Mouse (Mus musculus): Measurements from ENCODE around the gene B4galt7. TPM values are rescaled to one million over a fixed set of nuclear protein-coding genes. Genes with fewer than 3 reads are reported as not detected.
"Not testable (repeated sequence)": the region's sequence is repeated elsewhere in the genome, so short reads cannot be mapped to it uniquely, and the experiment has no call there.

Gene B4galt7
- polyA plus RNA-seq, 1 experiment from 2014 or later = 11.3 TPM

DNA sequence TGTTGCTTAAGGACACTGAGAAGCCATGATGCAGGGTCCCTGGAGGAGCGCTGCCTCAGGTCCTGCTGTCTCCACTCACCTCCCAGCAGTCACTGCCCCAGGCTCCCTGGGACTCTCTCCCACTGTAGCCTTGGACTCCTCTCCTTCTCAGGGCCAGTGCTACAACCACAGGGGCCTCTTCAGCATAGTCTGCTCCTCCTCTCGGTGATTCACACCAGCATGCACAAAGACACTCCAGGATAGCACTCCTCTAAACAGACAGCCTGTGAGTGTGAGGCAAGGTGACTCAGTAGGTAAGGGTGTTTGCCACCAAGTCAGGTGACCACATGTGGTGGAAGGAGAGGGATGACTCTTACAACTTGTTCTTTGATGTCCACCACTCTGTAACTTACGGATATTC is 4.9 kb downstream of the B4galt7 start:
- no peak for ATAC-seq
- H3K27ac ChIP-seq = no peak overlapping the region
- no peak overlapping the region for H3K9ac ChIP-seq
- peaks cover 13% of the 10 kb centered on the region for H3K4me1 ChIP-seq
- H3K4me2 ChIP-seq = no peak overlapping the region
- H3K36me3 ChIP-seq = peaks cover 50% of the 10 kb centered on the region
- no peak overlapping the region for H3K4me3 ChIP-seq
- no peaks in the 10 kb centered on the region for H3K27me3 ChIP-seq (replicated peaks)
- no peaks in the 10 kb centered on the region for H3K9me3 ChIP-seq (replicated peaks)
- WGBS (ENCODE audit: insufficient replicate concordance) = 83% methylated on average over 3 of the region's 3 CpGs

DNA sequence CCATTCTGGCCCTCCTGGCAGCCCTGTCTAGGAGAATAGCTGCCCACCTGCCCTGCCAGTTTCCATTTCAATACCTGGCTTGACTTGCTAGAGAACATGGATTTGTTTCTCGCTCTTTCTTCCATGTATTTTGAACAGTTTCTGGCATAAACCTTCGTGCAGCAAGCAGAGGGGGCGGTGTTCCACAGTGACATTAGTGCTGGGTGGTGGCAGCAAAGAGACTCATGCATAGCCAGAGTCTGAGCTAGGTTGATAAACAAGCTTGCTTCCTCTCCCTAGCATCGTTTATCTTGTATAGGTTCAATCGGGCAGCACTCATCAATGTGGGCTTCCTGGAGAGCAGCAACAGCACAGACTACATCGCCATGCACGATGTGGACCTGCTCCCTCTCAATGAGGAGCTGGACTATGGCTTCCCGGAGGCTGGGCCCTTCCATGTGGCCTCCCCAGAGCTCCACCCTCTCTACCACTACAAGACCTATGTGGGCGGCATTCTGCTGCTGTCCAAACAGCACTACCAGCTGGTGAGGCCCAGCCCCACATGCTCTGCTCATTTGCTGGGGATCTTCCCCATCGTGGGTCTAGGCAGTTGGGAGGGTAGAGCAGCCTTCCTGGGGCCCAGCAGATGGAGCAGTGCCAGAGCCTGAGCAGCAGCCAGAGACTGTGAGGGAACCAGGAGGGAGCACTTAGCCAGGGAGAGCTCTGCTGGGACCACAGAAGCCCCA is 7.4 kb downstream of the B4galt7 start:
- no peaks in the 10 kb centered on the region for H3K4me1 ChIP-seq
- H3K27ac ChIP-seq = no peak overlapping the region
- 65% methylated on average over 10 of the region's 10 CpGs for WGBS (ENCODE audit: insufficient replicate concordance)
- H3K4me2 ChIP-seq = no peak overlapping the region
- H3K27me3 ChIP-seq (replicated peaks) = no peaks in the 10 kb centered on the region
- peaks cover 64% of the 10 kb centered on the region for H3K36me3 ChIP-seq
- no peak overlapping the region for H3K9ac ChIP-seq
- no peaks in the 10 kb centered on the region for H3K9me3 ChIP-seq (replicated peaks)
- no peak overlapping the region for H3K4me3 ChIP-seq
- ATAC-seq = no peak

DNA sequence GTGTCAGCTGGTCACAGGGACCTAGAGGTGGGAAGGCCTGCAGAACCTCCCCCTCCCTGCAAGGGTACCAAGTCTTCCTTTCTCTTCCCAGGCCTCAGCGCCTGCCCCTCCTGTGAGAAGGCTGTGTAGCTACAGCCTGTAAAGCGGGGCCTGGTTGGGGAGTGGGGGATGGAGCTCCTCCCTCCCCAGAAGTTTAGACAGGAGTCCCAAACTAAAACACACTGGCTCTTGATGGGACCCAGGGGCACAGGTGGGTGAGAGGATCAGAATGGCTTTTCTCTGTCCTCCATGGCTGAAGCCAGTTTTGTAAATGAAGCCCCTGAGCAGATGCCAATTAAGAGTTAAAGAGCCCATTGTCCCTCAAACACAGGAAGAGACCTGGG is 7.9 kb downstream of the B4galt7 start:
- Histone ChIP-seq H3K27ac (no peak overlapping the region), H3K9me3 (replicated peaks) (no peaks in the 10 kb centered on the region), H3K27me3 (replicated peaks) (no peaks in the 10 kb centered on the region), H3K4me3 (no peak overlapping the region), H3K4me2 (no peak overlapping the region), H3K4me1 (no peaks in the 10 kb centered on the region), H3K36me3 (peaks cover 64% of the 10 kb centered on the region), H3K9ac (no peak overlapping the region)
- 78% methylated on average over 2 of the region's 2 CpGs for WGBS (ENCODE audit: insufficient replicate concordance)
- no peak for ATAC-seq

DNA sequence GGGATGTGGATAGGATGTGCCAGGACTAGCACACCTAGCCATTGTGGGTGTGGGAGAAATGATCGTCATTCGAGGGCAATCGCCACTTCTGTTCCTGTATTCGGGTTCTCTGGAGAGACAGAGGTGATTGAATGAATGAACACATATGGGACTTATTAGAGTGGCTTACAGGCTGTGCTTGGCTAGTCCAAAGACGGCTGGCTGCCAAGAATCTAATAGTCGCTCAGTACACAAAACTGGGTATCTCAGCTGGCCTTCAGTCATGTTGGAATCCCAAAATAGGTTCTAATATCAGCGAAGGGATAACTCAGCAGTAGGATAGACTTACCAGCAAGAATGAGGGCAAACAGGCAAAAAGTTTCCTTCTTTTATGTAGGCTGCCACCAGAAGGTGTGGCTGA is 12.3 kb downstream of the B4galt7 start:
- no peaks in the 10 kb centered on the region for H3K27me3 ChIP-seq (replicated peaks)
- H3K9me3 ChIP-seq (replicated peaks) = no peaks in the 10 kb centered on the region
- no peak for ATAC-seq
- WGBS (ENCODE audit: insufficient replicate concordance) = 72% methylated on average over 7 of the region's 7 CpGs
- no peaks in the 10 kb centered on the region for H3K4me1 ChIP-seq
- H3K4me3 ChIP-seq = no peak overlapping the region
- H3K36me3 ChIP-seq = peaks cover 40% of the 10 kb centered on the region
- H3K4me2 ChIP-seq = no peak overlapping the region
- H3K9ac ChIP-seq = no peak overlapping the region
- H3K27ac ChIP-seq = no peak overlapping the region

DNA sequence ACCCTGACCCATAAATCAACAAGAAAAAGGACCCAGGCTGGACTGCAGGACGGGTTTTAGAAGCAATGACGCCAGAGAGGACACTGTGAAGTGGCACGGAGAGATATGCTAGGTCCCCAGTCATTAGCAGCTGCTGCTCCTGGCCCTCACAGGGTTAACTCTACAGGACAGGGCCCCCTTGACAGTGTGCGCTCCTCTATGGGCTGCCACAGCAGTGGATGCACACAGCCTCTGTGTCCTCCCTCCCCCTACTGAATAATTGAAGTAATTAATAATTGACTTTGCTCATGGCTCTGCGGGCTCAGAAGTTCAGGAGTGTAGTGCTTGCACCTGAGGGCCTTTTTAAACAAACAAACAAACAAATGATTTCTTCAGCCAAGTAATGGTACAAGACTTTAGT is 13.8 kb downstream of the B4galt7 start:
- peaks cover 26% of the 10 kb centered on the region for H3K36me3 ChIP-seq
- no peak overlapping the region for H3K27ac ChIP-seq
- H3K4me1 ChIP-seq = no peaks in the 10 kb centered on the region
- H3K4me3 ChIP-seq = no peak overlapping the region
- no peaks in the 10 kb centered on the region for H3K27me3 ChIP-seq (replicated peaks)
- WGBS (ENCODE audit: insufficient replicate concordance) = 57% methylated on average over 5 of the region's 5 CpGs
- ATAC-seq = no peak
- H3K9me3 ChIP-seq (replicated peaks) = no peaks in the 10 kb centered on the region
- no peak overlapping the region for H3K4me2 ChIP-seq
- no peak overlapping the region for H3K9ac ChIP-seq

DNA sequence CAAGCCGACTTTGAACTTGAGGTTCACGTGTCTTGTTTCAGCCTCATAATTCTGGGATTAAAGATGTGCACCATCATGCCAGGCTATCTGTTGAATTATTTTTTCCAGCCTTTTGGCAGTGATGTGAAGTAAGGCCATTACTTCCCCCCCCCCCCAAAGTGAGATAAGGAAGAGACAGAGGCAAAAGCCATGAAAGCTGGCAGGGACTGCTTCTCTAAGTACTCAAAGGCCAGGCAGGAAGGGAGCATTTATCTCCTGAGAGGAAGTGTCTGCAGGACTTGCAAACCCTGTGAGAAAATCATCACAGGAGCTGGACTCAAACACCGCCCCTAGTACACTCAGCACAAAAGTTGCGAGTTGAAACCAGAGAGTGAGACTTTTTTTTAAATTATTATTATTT is 19.6 kb downstream of the B4galt7 start:
- Histone ChIP-seq H3K36me3 (no peaks in the 10 kb centered on the region), H3K4me3 (no peak overlapping the region), H3K4me2 (no peak overlapping the region), H3K27me3 (replicated peaks) (no peaks in the 10 kb centered on the region), H3K9ac (no peak overlapping the region), H3K9me3 (replicated peaks) (no peaks in the 10 kb centered on the region), H3K4me1 (peaks cover 24% of the 10 kb centered on the region), H3K27ac (no peak overlapping the region)
- 57% methylated on average over 4 of the region's 4 CpGs for WGBS (ENCODE audit: insufficient replicate concordance)
- ATAC-seq = no peak

DNA sequence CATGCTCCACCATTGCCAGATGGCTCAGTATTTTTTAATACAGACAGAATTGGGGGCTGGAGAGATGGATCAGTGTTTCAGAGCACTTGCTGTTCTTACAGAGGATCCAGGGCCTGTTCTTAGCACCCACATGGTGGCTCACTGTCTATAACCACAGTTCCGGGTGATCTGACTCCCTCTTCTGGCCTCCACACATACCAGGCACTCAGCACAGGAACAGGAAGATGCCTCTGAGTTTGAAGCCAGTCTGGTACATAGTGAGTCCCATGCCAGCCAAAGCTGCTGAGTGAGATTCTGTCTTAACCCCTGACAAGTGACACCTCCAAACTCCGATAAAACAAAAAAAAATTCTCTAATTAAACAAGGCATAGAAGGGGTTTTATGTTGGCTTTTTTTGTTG is 20.6 kb downstream of the B4galt7 start:
- 70% methylated on average over 2 of the region's 2 CpGs for WGBS (ENCODE audit: insufficient replicate concordance)
- H3K4me2 ChIP-seq = no peak overlapping the region
- H3K27me3 ChIP-seq (replicated peaks) = no peaks in the 10 kb centered on the region
- peaks cover 9% of the 10 kb centered on the region for H3K36me3 ChIP-seq
- H3K4me1 ChIP-seq = peaks cover 32% of the 10 kb centered on the region
- ATAC-seq = no peak
- no peak overlapping the region for H3K9ac ChIP-seq
- H3K4me3 ChIP-seq = no peak overlapping the region
- no peak overlapping the region for H3K27ac ChIP-seq
- H3K9me3 ChIP-seq (replicated peaks) = no peaks in the 10 kb centered on the region

DNA sequence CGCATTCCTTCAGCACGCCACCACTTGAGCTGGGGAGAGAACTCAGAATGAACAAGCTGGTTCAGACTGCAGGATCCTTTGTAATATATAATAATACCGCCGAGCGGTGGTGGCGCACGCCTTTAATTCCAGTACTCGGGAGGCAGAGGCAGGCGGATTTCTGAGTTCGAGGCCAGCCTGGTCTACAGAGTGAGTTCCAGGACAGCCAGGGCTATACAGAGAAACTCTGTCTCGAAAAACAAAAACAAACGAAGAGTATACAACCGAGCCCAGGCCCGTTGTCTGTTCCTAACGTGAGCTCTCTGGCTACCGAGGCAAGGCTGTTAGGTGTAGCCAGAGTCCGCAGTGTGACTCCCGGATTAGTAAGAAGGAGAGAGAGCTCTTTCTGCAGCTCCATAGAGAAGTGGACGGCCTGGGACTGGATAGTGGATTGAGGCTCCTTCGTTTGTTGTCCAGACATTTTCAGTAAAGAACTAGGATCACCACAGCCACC is 22.5 kb downstream of the B4galt7 start:
- Histone ChIP-seq H3K9ac (peak overlapping the region; percentile 85), H3K4me2 (peak overlapping the region; percentile 78), H3K4me1 (peaks cover 32% of the 10 kb centered on the region), H3K36me3 (peaks cover 28% of the 10 kb centered on the region), H3K27ac (peak overlapping the region; percentile 85), H3K4me3 (peak overlapping the region; percentile 86)
- not testable (repeated sequence) for ATAC-seq; H3K27me3 ChIP-seq (replicated peaks); H3K9me3 ChIP-seq (replicated peaks)
- WGBS (ENCODE audit: insufficient replicate concordance) = 10% methylated on average over 20 of the region's 20 CpGs

DNA sequence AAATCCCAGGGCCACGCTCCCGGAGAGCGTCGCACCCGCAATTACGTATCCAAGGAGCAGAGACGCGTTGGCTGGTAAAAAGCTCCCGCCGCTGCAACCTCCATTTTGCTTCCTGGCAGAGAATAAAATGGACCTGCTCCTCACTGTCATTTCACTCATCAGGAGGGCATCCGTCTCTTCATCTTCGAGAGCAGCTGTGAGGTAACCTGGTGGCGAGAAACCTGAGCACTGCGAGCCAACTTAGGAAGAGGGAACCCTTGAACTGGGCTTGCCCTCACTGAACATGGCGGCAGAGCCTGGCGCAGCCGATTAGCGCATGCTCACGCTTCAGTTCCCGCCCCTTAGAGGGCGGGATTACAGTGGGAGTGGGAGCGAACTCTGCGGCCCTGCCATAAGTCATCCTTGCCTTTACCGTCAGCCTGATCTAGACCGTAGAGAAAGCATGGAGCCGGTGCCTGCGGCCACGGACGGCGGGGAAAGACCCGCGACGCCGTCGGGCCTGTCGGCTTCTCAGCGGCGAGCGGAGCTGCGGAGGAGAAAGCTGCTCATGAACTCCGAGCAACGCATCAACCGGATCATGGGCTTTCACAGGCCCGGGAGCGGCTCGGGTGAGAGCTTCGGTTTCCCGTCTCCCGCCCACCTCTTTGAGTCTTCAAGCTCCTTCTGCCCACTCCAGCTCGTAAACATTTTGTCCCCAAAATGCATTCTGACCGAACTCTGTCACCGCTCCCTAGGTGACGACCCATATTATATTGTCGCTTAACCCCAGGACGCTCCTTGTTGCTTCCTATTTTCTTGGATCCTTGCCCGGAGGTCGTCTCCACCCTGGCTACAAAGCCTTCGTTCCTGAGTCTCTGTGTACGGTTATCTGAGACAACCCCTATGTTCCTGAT is 23.2 kb downstream of the B4galt7 start, which contains the start of gene Caml:
TSS of gene Caml (plus strand) at position 357 of the 893 bp plus-strand sequence.
- Histone ChIP-seq H3K27ac (peak within 1 kb of the TSS; percentile 85), H3K4me2 (peak within 1 kb of the TSS; percentile 78), H3K4me3 (peak within 1 kb of the TSS; percentile 86), H3K36me3 (peaks cover 32% of the 10 kb centered on the region), H3K4me1 (peaks cover 32% of the 10 kb centered on the region), H3K9ac (peak within 1 kb of the TSS; percentile 85), H3K27me3 (replicated peaks) (no peaks in the 10 kb centered on the region), H3K9me3 (replicated peaks) (no peaks in the 10 kb centered on the region)
- peak; percentile 99 for ATAC-seq
- under 1% methylated on average over 59 of the region's 59 CpGs for WGBS (ENCODE audit: insufficient replicate concordance)

DNA sequence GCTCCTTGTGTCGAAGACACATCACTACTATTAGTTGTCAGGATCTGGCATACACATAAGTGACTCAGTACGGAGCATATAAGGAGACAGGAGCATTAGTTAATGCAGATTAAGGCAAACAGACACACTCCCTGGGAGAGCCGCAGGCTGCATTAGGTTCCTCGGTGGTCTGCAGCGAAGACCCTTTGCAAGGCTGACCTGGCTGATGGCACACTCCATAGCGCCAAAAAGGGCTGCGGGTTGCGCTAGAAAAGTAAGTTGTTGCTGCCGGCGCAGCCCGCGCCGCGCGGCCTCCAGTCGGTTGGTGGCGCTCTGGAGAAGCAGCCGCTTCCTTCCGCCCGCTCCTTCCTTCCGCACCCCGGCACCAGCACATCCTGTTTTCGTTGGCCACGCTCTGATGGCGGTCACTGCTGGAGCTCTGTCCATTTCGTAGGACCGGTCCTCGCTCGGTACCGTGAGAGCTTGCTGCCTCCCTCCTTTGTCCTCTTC is 35.0 kb downstream of the B4galt7 start, which contains the start of gene Ddx46:
TSS of gene Ddx46 (plus strand) at position 389 of the 489 bp plus-strand sequence.
- peaks cover 66% of the 10 kb centered on the region for H3K36me3 ChIP-seq
- H3K4me3 ChIP-seq = peak within 1 kb of the TSS; percentile 95
- peak within 1 kb of the TSS; percentile 90 for H3K4me2 ChIP-seq
- peaks cover 28% of the 10 kb centered on the region for H3K4me1 ChIP-seq
- peak within 1 kb of the TSS; percentile 88 for H3K9ac ChIP-seq
- H3K27ac ChIP-seq = peak within 1 kb of the TSS; percentile 65
- WGBS (ENCODE audit: insufficient replicate concordance) = 4% methylated on average over 30 of the region's 30 CpGs
- H3K27me3 ChIP-seq (replicated peaks) = no peaks in the 10 kb centered on the region
- ATAC-seq = peak; percentile 89
- no peaks in the 10 kb centered on the region for H3K9me3 ChIP-seq (replicated peaks)

DNA sequence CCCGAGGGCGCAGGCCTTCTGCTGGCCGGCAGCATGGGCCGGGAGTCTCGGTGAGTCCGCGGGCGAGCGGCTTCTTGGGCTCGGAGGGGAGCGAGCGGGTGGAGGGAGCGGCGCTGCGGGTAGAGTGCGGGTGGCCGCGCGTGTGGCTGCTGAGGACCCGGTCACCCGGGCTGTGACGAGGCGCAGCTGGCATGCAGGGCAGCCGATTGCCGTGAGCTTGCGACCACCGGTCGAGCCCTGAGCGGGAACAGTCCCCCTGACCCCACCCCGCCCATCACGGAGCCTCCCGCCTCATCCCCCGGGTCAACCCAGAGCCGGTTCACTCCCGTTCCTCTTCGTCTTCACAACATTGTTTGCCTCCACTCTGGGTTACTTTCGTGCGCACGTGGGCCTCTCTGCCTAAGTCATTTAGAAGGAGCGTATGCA is 35.5 kb downstream of the B4galt7 start:
- peak; percentile 56 for ATAC-seq
- WGBS (ENCODE audit: insufficient replicate concordance) = under 1% methylated on average over 40 of the region's 40 CpGs
- H3K27ac ChIP-seq = peak overlapping the region; percentile 65; the same call in 1 of the 2 replicates

More for the DNA sequence above, 35.5 kb downstream of the B4galt7 start:
- H3K4me2 ChIP-seq = peak overlapping the region; percentile 90
- peaks cover 66% of the 10 kb centered on the region for H3K36me3 ChIP-seq
- no peaks in the 10 kb centered on the region for H3K9me3 ChIP-seq (replicated peaks)
- H3K4me1 ChIP-seq = peaks cover 28% of the 10 kb centered on the region
- peak overlapping the region; percentile 95 for H3K4me3 ChIP-seq
- no peaks in the 10 kb centered on the region for H3K27me3 ChIP-seq (replicated peaks)
- H3K9ac ChIP-seq = peak overlapping the region; percentile 88
